Mouse (Mus musculus) heart, embryonic 13.5 days (tissue): ENCODE measurements at regions not wholly inside any gene's neighbourhood (a gene's known extent, or its start where the extent isn't known, plus 50 kb on each side); places are given as distances from the start of the nearest gene placed in this dataset.
"Not testable (repeated sequence)": the region's sequence is repeated elsewhere in the genome, so short reads cannot be mapped to it uniquely, and the experiment has no call there.

Source experiments
- ATAC-seq: fragments of 200-750 bp; cut with Nextera tagmentation; 2 replicates; pipeline ENCODE4 v1.8.0; 2017; ENCODE audit warnings: moderate TSS enrichment; ENCODE audit not compliant: insufficient number of reproducible peaks, low FRiP score, low TSS enrichment; ENCODE audit errors: extremely low read depth
- H3K27ac ChIP-seq: fragments of 300-500 bp; sonication (generic); replicated peaks from 2 replicates; pipeline ENCODE4 v1.5.1; 2015; ENCODE audit warnings: moderate library complexity, mild to moderate bottlenecking, inconsistent platforms
- H3K27me3 ChIP-seq: fragments of 300-500 bp; sonication (generic); replicated peaks from 2 replicates; pipeline ENCODE4 v1.6.1; 2015; ENCODE audit warnings: mild to moderate bottlenecking, inconsistent platforms
- H3K36me3 ChIP-seq: fragments of 300-500 bp; sonication (generic); 2 replicates; pipeline ENCODE4 v1.6.1; 2015; ENCODE audit warnings: mild to moderate bottlenecking, inconsistent platforms
- H3K4me1 ChIP-seq: fragments of 300-500 bp; sonication (generic); 2 replicates; pipeline ENCODE4 v1.6.1; 2015; ENCODE audit warnings: inconsistent platforms
- H3K4me2 ChIP-seq: fragments of 300-500 bp; sonication (generic); 2 replicates; pipeline ENCODE4 v1.6.1; 2015; ENCODE audit warnings: inconsistent platforms, mild to moderate bottlenecking, moderate library complexity
- H3K4me3 ChIP-seq: fragments of 300-500 bp; sonication (generic); 2 replicates; pipeline ENCODE4 v1.5.1; 2015; ENCODE audit warnings: moderate library complexity, mild to moderate bottlenecking, inconsistent platforms
- H3K9ac ChIP-seq: fragments of 300-500 bp; sonication (generic); 2 replicates; pipeline ENCODE4 v1.6.1; 2015; ENCODE audit warnings: inconsistent platforms, mild to moderate bottlenecking, moderate library complexity
- H3K9me3 ChIP-seq: fragments of 300-500 bp; sonication (generic); 2 replicates; pipeline ENCODE4 v1.6.1; 2016; ENCODE audit warnings: inconsistent platforms
- WGBS: fragments of 180-500 bp; shearing (Covaris S2); methylation state at CpG from one replicate; pipeline ENCODE4 v1.1.7; 2015; ENCODE audit warnings: mixed read lengths; 5-methylcytosine and 5-hydroxymethylcytosine counted together

- H3K36me3 ChIP-seq, ATAC-seq, H3K27me3 ChIP-seq, H3K9ac ChIP-seq, H3K27ac ChIP-seq, H3K4me3 ChIP-seq, H3K4me2 ChIP-seq: not testable (repeated sequence)
- Histone ChIP-seq H3K4me1 (peaks cover 12% of the 10 kb centered on the region), H3K9me3 (peaks cover 17% of the 10 kb centered on the region)
- 86% methylated on average over 11 of the region's 11 CpGs for WGBS
Observed at GRCm38 (mm10) chr12:65382796-65383195, 157.5 kb downstream of the Wdr20rt start.

GRCm38 (mm10) chr12:65386005-65386645, 160.8 kb downstream of the Wdr20rt start:
- 0 out of 2 replicates have a peak, but pooled peaks have one; percentile 51 for ATAC-seq
- no peak overlapping the region for H3K4me3 ChIP-seq
- no peaks in the 10 kb centered on the region for H3K27me3 ChIP-seq
- H3K27ac ChIP-seq: peak overlapping the region; percentile 51; the same call in 1 of the 2 replicates
- peaks cover 17% of the 10 kb centered on the region for H3K9me3 ChIP-seq
- 57% methylated on average over 2 of the region's 2 CpGs for WGBS
- H3K4me1 ChIP-seq: peaks cover 22% of the 10 kb centered on the region
- H3K9ac ChIP-seq: no peak overlapping the region
- no peak overlapping the region for H3K4me2 ChIP-seq
- no peaks in the 10 kb centered on the region for H3K36me3 ChIP-seq

GRCm38 (mm10) chr12:65387042-65387441, 161.7 kb downstream of the Wdr20rt start:
- H3K9ac ChIP-seq: no peak overlapping the region
- ATAC-seq: peak; percentile 40; the same call in 1 of the 2 replicates
- H3K36me3 ChIP-seq: no peaks in the 10 kb centered on the region
- H3K27ac ChIP-seq: peak overlapping the region; percentile 46
- H3K9me3 ChIP-seq: peaks cover 17% of the 10 kb centered on the region
- H3K4me3 ChIP-seq: no peak overlapping the region
- no peak overlapping the region for H3K4me2 ChIP-seq
- peaks cover 22% of the 10 kb centered on the region for H3K4me1 ChIP-seq
- H3K27me3 ChIP-seq: no peaks in the 10 kb centered on the region

GRCm38 (mm10) chr12:65389512-65389911, 164.2 kb downstream of the Wdr20rt start:
- Histone ChIP-seq H3K9me3 (peaks cover 10% of the 10 kb centered on the region), H3K27me3 (no peaks in the 10 kb centered on the region), H3K4me1 (peaks cover 22% of the 10 kb centered on the region), H3K9ac (no peak overlapping the region), H3K36me3 (no peaks in the 10 kb centered on the region), H3K4me2 (no peak overlapping the region), H3K27ac (no peak overlapping the region), H3K4me3 (no peak overlapping the region)
- 83% methylated on average over 2 of the region's 2 CpGs for WGBS
- no peak for ATAC-seq

- Histone ChIP-seq H3K27me3 (no peaks in the 10 kb centered on the region), H3K4me1 (peaks cover 22% of the 10 kb centered on the region), H3K4me2 (no peak overlapping the region), H3K9me3 (peaks cover 2% of the 10 kb centered on the region), H3K9ac (no peak overlapping the region), H3K36me3 (no peaks in the 10 kb centered on the region), H3K4me3 (no peak overlapping the region), H3K27ac (no peak overlapping the region)
- ATAC-seq: no peak
- 84% methylated on average over 6 of the region's 6 CpGs for WGBS
Observed at GRCm38 (mm10) chr12:65390330-65390729, 165.0 kb downstream of the Wdr20rt start.

- Histone ChIP-seq H3K36me3 (no peaks in the 10 kb centered on the region), H3K27me3 (no peaks in the 10 kb centered on the region), H3K27ac (no peak overlapping the region), H3K4me3 (no peak overlapping the region), H3K9me3 (no peaks in the 10 kb centered on the region), H3K4me2 (no peak overlapping the region), H3K4me1 (no peaks in the 10 kb centered on the region), H3K9ac (no peak overlapping the region)
- no peak for ATAC-seq
- WGBS: 41% methylated on average over 8 of the region's 8 CpGs
Observed at GRCm38 (mm10) chr12:65401728-65402419, 176.6 kb downstream of the Wdr20rt start.

- H3K4me2 ChIP-seq: no peak overlapping the region
- no peak for ATAC-seq
- WGBS: 82% methylated on average over 2 of the region's 2 CpGs
- no peaks in the 10 kb centered on the region for H3K36me3 ChIP-seq
- H3K9me3 ChIP-seq: no peaks in the 10 kb centered on the region
- H3K27me3 ChIP-seq: no peaks in the 10 kb centered on the region
- no peak overlapping the region for H3K4me3 ChIP-seq
- no peak overlapping the region for H3K27ac ChIP-seq
- H3K9ac ChIP-seq: no peak overlapping the region
- no peaks in the 10 kb centered on the region for H3K4me1 ChIP-seq
Observed at GRCm38 (mm10) chr12:65403124-65403523, 177.8 kb downstream of the Wdr20rt start.

- Histone ChIP-seq H3K27ac (no peak overlapping the region), H3K36me3 (no peaks in the 10 kb centered on the region), H3K9me3 (no peaks in the 10 kb centered on the region), H3K9ac (no peak overlapping the region), H3K4me2 (no peak overlapping the region), H3K4me3 (no peak overlapping the region), H3K27me3 (no peaks in the 10 kb centered on the region), H3K4me1 (no peaks in the 10 kb centered on the region)
- 69% methylated on average over 9 of the region's 9 CpGs for WGBS
- no peak for ATAC-seq
Observed at GRCm38 (mm10) chr12:65413034-65413700, 187.8 kb downstream of the Wdr20rt start.

GRCm38 (mm10) chr12:65414393-65414792, 189.1 kb downstream of the Wdr20rt start:
- H3K27me3 ChIP-seq: no peaks in the 10 kb centered on the region
- H3K36me3 ChIP-seq: no peaks in the 10 kb centered on the region
- no peak overlapping the region for H3K4me3 ChIP-seq
- 67% methylated on average over 4 of the region's 4 CpGs for WGBS
- no peak for ATAC-seq
- no peak overlapping the region for H3K4me2 ChIP-seq
- H3K9me3 ChIP-seq: no peaks in the 10 kb centered on the region
- no peak overlapping the region for H3K27ac ChIP-seq
- H3K4me1 ChIP-seq: no peaks in the 10 kb centered on the region
- H3K9ac ChIP-seq: no peak overlapping the region

- Histone ChIP-seq H3K4me1 (no peaks in the 10 kb centered on the region), H3K4me2 (no peak overlapping the region), H3K9me3 (no peaks in the 10 kb centered on the region), H3K9ac (no peak overlapping the region), H3K27ac (no peak overlapping the region), H3K4me3 (no peak overlapping the region), H3K27me3 (no peaks in the 10 kb centered on the region), H3K36me3 (no peaks in the 10 kb centered on the region)
- WGBS: 64% methylated on average over 5 of the region's 5 CpGs
- ATAC-seq: no peak
Observed at GRCm38 (mm10) chr12:65416909-65417308, 191.6 kb downstream of the Wdr20rt start.

GRCm38 (mm10) chr12:65420127-65420526, 194.8 kb downstream of the Wdr20rt start:
- H3K4me3 ChIP-seq: no peak overlapping the region
- no peaks in the 10 kb centered on the region for H3K4me1 ChIP-seq
- no peaks in the 10 kb centered on the region for H3K9me3 ChIP-seq
- H3K36me3 ChIP-seq: no peaks in the 10 kb centered on the region
- WGBS: 62% methylated on average over 7 of the region's 7 CpGs
- no peaks in the 10 kb centered on the region for H3K27me3 ChIP-seq
- ATAC-seq: no peak
- H3K27ac ChIP-seq: no peak overlapping the region
- H3K9ac ChIP-seq: no peak overlapping the region
- H3K4me2 ChIP-seq: no peak overlapping the region
